Mouse (Mus musculus) left cerebral cortex, postnatal 4 days (tissue): ENCODE results near the gene Mgat4c. TPM values are rescaled to one million over a fixed set of nuclear protein-coding genes. Genes with fewer than 3 reads are reported as not detected.
"Not testable (repeated sequence)": the region's sequence is repeated elsewhere in the genome, so short reads cannot be mapped to it uniquely, and the experiment has no call there.

ENCODE experiments used
- DNase-seq: peaks from one replicate; pipeline ENCODE4 v3.0.0-alpha.2; 2022
- intact Hi-C: fragments of 180-260 bp; cut with DNase I; formaldehyde crosslinking; loops from one replicate; pipeline ENCODE4 v1.15.1; 2025
- microRNA-seq: library from miRNA; unstranded; fragments of <30 nt; microRNA quantifications from one replicate; pipeline ENCODE4 v1.2.0, GENCODE M21; 2022
- total RNA-seq, 2 experiments: library from RNA; stranded (reverse); gene quantifications; 2 replicates each; pipeline ENCODE4 v1.2.3; 2021

The Mgat4c gene
- total RNA-seq, 2 experiments from 2014 or later, result 21.4 to 27.4 TPM

DNA sequence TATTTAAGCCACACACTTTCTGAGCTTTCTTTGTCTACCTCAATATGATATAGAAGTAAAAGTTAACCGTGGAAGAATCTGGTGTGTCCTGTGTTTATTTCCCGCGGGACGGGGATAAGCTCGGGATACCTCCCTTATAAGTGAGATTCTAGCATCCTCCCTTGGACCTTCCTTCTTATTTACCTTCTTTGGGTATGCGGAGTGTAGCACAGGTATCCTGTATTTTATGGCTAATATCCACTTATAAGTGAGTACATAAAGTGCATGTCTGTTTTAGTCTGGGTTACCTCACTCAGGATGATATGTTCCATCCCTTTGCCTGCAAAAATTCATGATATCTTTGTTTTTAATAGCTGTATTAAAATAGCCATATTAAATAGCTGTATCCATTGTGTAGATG, 754.2 kb downstream of the Mgat4c start:
- intact Hi-C loops, DNase-seq: not testable (repeated sequence)

Small RNAs within 50 kb of the gene (microRNA-seq; reads per million reads assigned to microRNA genes)
- gene Mir3059, result 308 reads per million, percentile 63 among the genes with 10 or more reads in this experiment
